Mouse (Mus musculus) C2C12 (cell line): ENCODE results near the gene Lmtk2.

Experiments
- CEBPB ChIP-seq: IDR thresholded peaks from one replicate; pipeline ENCODE4 v1.6.1; 2011; ENCODE audit warnings: low read depth, mild to moderate bottlenecking, control low read depth, moderate library complexity
- CTCF ChIP-seq: IDR thresholded peaks from one replicate; pipeline ENCODE4 v1.5.1; 2011; ENCODE audit not compliant: control insufficient read depth, insufficient read depth, insufficient read length
- FOSL1 ChIP-seq: IDR thresholded peaks from one replicate; pipeline ENCODE4 v1.8.0; 2011; ENCODE audit warnings: mild to moderate bottlenecking, low read length; ENCODE audit not compliant: poor library complexity, insufficient read depth, severe bottlenecking
- MAX ChIP-seq: IDR thresholded peaks from one replicate; pipeline ENCODE4 v1.6.1; 2011; ENCODE audit warnings: mild to moderate bottlenecking, control low read depth
- MYOD1 ChIP-seq: IDR thresholded peaks from one replicate; pipeline ENCODE4 v1.6.1; 2011; ENCODE audit warnings: low read depth; ENCODE audit not compliant: control insufficient read depth, insufficient read length
- MYOG ChIP-seq: IDR thresholded peaks from one replicate; pipeline ENCODE4 v1.6.1; 2011; ENCODE audit not compliant: control insufficient read depth, insufficient read length; ENCODE audit errors: extremely low read depth
- USF1 ChIP-seq: IDR thresholded peaks from one replicate; pipeline ENCODE4 v1.6.1; 2011; ENCODE audit warnings: low read depth, mild to moderate bottlenecking, control low read depth, moderate library complexity

GRCm38 (mm10) chr5:144181249-144181648 is 81.0 kb downstream of the Lmtk2 start:
- TF ChIP-seq MYOG: no peak
- TF ChIP-seq USF1: no peak
- no peak for TF ChIP-seq CTCF
- no peak for TF ChIP-seq FOSL1
- TF ChIP-seq MYOD1: no peak
- no peak for TF ChIP-seq CEBPB
- TF ChIP-seq MAX: no peak
